Mouse (Mus musculus) 3T3-L1 (cell line): ENCODE results near the gene Gm9045.
"Not testable (repeated sequence)": the region's sequence is repeated elsewhere in the genome, so short reads cannot be mapped to it uniquely, and the experiment has no call there.

Experiments used
- DNase-seq: peaks from one replicate; pipeline ENCODE4 v3.0.0-alpha.2; 2015; ENCODE audit warnings: low read depth, low spot score

The Gm9045 gene

GRCm38 (mm10) chr10:118337731-118338130 lies at the start of gene Gm9045:
Gene Gm9045 (minus strand): TSS chr10:118337831.
- not testable (repeated sequence) for DNase-seq

DNA sequence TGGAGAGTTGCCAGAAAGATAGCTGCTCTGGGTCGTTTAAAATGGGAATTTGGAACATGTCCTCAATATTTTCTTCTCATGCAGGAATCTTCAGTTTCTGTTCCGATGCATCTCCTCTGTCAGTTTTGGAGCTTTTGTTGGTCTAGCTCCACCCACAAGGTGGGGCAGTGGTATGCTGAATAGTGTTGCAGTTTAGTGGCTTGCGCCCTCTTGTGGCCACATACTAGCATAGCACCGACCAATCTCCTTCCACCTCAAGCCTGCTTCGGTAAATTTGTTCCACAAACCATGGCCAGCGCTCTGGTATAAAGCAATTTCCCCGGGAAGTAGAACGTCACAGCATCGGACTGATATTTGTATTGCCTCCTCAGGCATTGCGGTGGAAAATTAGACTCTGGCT lies 32.8 kb upstream of the Gm9045 start:
- DNase-seq, result peak; percentile 84

DNA sequence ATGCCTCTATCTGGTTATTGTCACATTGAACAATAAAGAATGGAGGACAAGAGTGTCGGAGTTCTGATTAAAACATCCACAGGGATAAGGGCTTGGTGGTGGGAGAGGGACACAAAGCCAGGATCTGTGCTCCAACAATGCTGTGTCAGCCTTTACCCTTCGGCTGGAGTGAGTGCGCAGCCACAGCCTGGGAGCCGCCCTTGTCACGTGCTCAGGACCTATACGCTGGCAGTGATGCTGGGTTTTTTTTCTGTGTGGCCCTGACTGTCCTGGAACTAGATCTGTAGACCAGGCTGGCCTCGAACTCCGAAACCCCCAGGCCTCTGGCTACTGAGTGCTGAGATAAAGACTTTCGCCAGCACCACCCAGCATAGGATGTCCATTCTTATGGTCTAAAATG lies 31.9 kb upstream of the Gm9045 start:
- no peak for DNase-seq

DNA sequence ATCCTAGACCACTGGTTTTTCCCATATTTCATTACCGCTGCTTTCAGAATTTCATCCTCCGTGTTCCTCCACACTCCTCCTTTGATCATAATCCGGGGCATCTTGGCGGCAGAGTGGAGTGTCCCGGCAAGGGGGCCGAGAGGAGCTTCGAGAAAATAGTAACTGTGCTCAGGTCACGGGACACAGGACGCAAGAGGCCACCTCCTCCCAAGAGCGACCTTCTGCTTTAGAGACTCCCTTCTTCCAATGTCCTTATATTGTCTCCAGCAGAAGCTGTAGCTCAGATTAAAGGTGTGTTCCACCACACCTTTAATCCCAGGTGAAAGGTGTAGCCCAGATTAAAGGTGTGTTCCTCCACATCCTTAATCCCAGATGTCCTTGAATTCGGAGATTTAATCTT lies 16.4 kb upstream of the Gm9045 start, which contains the start of gene Gm9049:
TSS of gene Gm9049 (minus strand) at position 101 of the 400 bp plus-strand sequence.
- not testable (repeated sequence) for DNase-seq

DNA sequence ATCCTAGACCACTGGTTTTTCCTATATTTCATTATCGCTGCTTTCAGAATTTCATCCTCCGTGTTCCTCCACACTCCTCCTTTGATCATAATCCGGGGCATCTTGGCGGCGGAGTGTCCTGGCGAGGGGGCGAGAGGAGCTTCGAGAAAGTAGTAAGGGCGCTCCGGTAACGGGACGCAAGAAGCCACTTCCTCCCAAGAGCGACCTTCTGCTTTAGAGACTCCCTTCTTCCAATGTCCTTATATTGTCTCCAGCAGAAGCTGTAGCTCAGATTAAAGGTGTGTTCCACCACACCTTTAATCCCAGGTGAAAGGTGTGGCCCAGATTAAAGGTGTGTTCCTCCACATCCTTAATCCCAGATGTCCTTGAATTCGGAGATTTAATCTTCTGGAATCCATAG lies 10.9 kb upstream of the Gm9045 start, which contains the start of gene Gm9048:
TSS of gene Gm9048 (minus strand) at position 101 of the 400 bp plus-strand sequence.
- DNase-seq, result not testable (repeated sequence)

DNA sequence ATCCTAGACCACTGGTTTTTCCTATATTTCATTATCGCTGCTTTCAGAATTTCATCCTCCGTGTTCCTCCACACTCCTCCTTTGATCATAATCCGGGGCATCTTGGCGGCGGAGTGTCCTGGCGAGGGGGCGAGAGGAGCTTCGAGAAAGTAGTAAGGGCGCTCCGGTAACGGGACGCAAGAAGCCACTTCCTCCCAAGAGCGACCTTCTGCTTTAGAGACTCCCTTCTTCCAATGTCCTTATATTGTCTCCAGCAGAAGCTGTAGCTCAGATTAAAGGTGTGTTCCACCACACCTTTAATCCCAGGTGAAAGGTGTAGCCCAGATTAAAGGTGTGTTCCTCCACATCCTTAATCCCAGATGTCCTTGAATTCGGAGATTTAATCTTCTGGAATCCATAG lies 5.5 kb upstream of the Gm9045 start, which contains the start of gene Gm9046:
TSS of gene Gm9046 (minus strand) at position 101 of the 400 bp plus-strand sequence.
- DNase-seq, result not testable (repeated sequence)

GRCm38 (mm10) chr10:118332308-118332707 lies 5.3 kb downstream of the Gm9045 start, which contains the start of gene Gm9044:
Gene Gm9044 (minus strand): TSS chr10:118332408.
- not testable (repeated sequence) for DNase-seq

DNA sequence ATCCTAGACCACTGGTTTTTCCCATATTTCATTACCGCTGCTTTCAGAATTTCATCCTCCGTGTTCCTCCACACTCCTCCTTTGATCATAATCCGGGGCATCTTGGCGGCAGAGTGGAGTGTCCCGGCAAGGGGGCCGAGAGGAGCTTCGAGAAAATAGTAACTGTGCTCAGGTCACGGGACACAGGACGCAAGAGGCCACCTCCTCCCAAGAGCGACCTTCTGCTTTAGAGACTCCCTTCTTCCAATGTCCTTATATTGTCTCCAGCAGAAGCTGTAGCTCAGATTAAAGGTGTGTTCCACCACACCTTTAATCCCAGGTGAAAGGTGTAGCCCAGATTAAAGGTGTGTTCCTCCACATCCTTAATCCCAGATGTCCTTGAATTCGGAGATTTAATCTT lies 10.8 kb downstream of the Gm9045 start, which contains the start of gene Gm9040:
TSS of gene Gm9040 (minus strand) at position 101 of the 400 bp plus-strand sequence.
- not testable (repeated sequence) for DNase-seq

DNA sequence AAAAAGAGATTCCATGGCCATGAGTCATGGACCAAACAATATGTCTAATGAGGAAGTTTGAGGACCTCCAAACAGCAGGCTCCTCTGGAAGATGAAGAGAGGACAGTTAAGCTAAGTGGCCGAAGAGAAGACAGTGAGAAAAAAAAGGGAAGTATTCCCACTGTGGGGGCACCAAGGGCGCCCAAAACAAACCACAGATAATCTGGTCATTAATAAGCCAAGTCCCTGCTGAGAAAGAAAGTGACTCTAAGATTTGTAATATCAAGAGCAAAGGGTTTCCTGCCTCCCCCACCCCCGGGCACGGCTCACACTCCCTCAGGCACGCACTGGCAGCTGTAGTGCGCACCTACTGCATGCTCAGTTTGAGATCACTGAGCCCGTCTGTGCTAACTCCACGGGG lies 18.6 kb downstream of the Gm9045 start:
- DNase-seq, result peak; percentile 6

GRCm38 (mm10) chr10:118302133-118302532 lies 35.5 kb downstream of the Gm9045 start:
- DNase-seq, result not testable (repeated sequence)

- DNase-seq, result no peak
Measured at GRCm38 (mm10) chr10:118294938-118295337, 42.7 kb downstream of the Gm9045 start, which contains the start of gene Iltifb. Gene Iltifb (minus strand): TSS chr10:118295038.
